Mouse (Mus musculus) intestine, postnatal 0 days (tissue): Measurements from ENCODE around the gene Gatad1. TPM values are rescaled to one million over a fixed set of nuclear protein-coding genes. Genes with fewer than 3 reads are reported as not detected.

Source experiments
- ATAC-seq: fragments of 200-750 bp; cut with Nextera tagmentation; 2 replicates; pipeline ENCODE4 v1.8.0; 2017; ENCODE audit warnings: mild to moderate bottlenecking, moderate TSS enrichment, moderate library complexity
- H3K27ac ChIP-seq: fragments of 300-500 bp; sonication (generic); 2 replicates; pipeline ENCODE4 v1.5.1; 2014; ENCODE audit warnings: mild to moderate bottlenecking, low read depth, low read length, moderate library complexity
- H3K27me3 ChIP-seq: fragments of 300-500 bp; sonication (generic); replicated peaks from 2 replicates; pipeline ENCODE4 v1.6.1; 2014; ENCODE audit warnings: low read length, mixed read lengths; ENCODE audit not compliant: control insufficient read depth, insufficient read depth
- H3K36me3 ChIP-seq: fragments of 300-500 bp; sonication (generic); 2 replicates; pipeline ENCODE4 v1.6.1; 2014; ENCODE audit warnings: mild to moderate bottlenecking, moderate library complexity; ENCODE audit not compliant: control insufficient read depth, insufficient read depth
- H3K4me1 ChIP-seq: fragments of 300-500 bp; sonication (generic); replicated peaks from 2 replicates; pipeline ENCODE4 v1.6.1; 2014; ENCODE audit warnings: antibody characterized with exemption, low read length, mixed read lengths; ENCODE audit not compliant: control insufficient read depth, insufficient read depth
- H3K4me2 ChIP-seq: fragments of 300-500 bp; sonication (generic); replicated peaks from 2 replicates; pipeline ENCODE4 v1.6.1; 2014; ENCODE audit warnings: low read depth, mild to moderate bottlenecking, moderate library complexity
- H3K4me3 ChIP-seq: fragments of 300-500 bp; sonication (generic); 2 replicates; pipeline ENCODE4 v1.5.1; 2014; ENCODE audit warnings: low read depth, low read length
- H3K9ac ChIP-seq: fragments of 300-500 bp; sonication (generic); 2 replicates; pipeline ENCODE4 v1.6.1; 2014; ENCODE audit warnings: mild to moderate bottlenecking, low read depth, low read length
- H3K9me3 ChIP-seq: fragments of 300-500 bp; sonication (generic); 2 replicates; pipeline ENCODE4 v1.6.1; 2016; ENCODE audit warnings: mixed run types; ENCODE audit not compliant: control insufficient read depth
- CTCF ChIP-seq: sonication (generic); IDR thresholded peaks from 2 replicates; pipeline ENCODE4 v1.5.1; 2016; ENCODE audit warnings: low read depth, mild to moderate bottlenecking, control low read depth, antibody characterized with exemption, moderate library complexity
- WGBS: fragments of 180-500 bp; shearing (Covaris S2); extraction: QIAGEN DNeasy Blood & Tissue Kit; methylation state at CpG from one replicate; pipeline ENCODE4 v1.1.7; 2014; 5-methylcytosine and 5-hydroxymethylcytosine counted together
- polyA plus RNA-seq: library from polyadenylated mRNA; unstranded; fragments of >200 nt; fragmentation: Nextera tagmentation; extraction: Ambion mirVana; gene quantifications from 2 replicates; pipeline ENCODE4 v1.2.1, GENCODE M21; 2015

Gatad1 gene
- 41.2 and 41.8 TPM in 2 replicates for polyA plus RNA-seq

- Histone ChIP-seq H3K4me3 (no peak within 1 kb of the TSS), H3K27me3 (no peaks in the 10 kb centered on the region), H3K27ac (no peak within 1 kb of the TSS), H3K4me2 (no peak within 1 kb of the TSS), H3K4me1 (no peaks in the 10 kb centered on the region), H3K9me3 (peaks cover 3% of the 10 kb centered on the region; the same call in 1 of the 2 replicates), H3K36me3 (no peaks in the 10 kb centered on the region), H3K9ac (no peak within 1 kb of the TSS)
- no peak for ATAC-seq
- 71% methylated on average over 5 of the region's 5 CpGs for WGBS
- TF ChIP-seq CTCF = no peak
Measured at GRCm38 (mm10) chr5:3657085-3657484, at the start of gene Gatad1. TSS of gene Gatad1 (minus strand) at chr5:3657185.

GRCm38 (mm10) chr5:3702180-3702579, 45.2 kb upstream of the Gatad1 start:
- Histone ChIP-seq H3K27ac (no peak overlapping the region), H3K36me3 (peaks cover 19% of the 10 kb centered on the region), H3K4me1 (no peaks in the 10 kb centered on the region), H3K4me3 (no peak overlapping the region), H3K9ac (no peak overlapping the region), H3K9me3 (no peaks in the 10 kb centered on the region), H3K27me3 (no peaks in the 10 kb centered on the region), H3K4me2 (no peak overlapping the region)
- no peak for ATAC-seq
- WGBS = 90% methylated on average over 4 of the region's 4 CpGs
- TF ChIP-seq CTCF = no peak

- no peak for ATAC-seq
- no peaks in the 10 kb centered on the region for H3K4me1 ChIP-seq
- H3K4me3 ChIP-seq = no peak overlapping the region
- 50% methylated on average over 5 of the region's 5 CpGs for WGBS
- H3K36me3 ChIP-seq = peaks cover 27% of the 10 kb centered on the region
- no peak overlapping the region for H3K9ac ChIP-seq
- no peak overlapping the region for H3K4me2 ChIP-seq
- no peaks in the 10 kb centered on the region for H3K9me3 ChIP-seq
- H3K27ac ChIP-seq = no peak overlapping the region
- TF ChIP-seq CTCF = no peak
- no peaks in the 10 kb centered on the region for H3K27me3 ChIP-seq
Measured at GRCm38 (mm10) chr5:3700025-3700424, 43.0 kb upstream of the Gatad1 start.

GRCm38 (mm10) chr5:3696031-3696430, 39.0 kb upstream of the Gatad1 start:
- WGBS = 83% methylated on average over 3 of the region's 3 CpGs
- H3K9me3 ChIP-seq = no peaks in the 10 kb centered on the region

GRCm38 (mm10) chr5:3695191-3695590, 38.2 kb upstream of the Gatad1 start:
- TF ChIP-seq CTCF = no peak
- H3K9me3 ChIP-seq = no peaks in the 10 kb centered on the region
- H3K4me2 ChIP-seq = no peak overlapping the region
- ATAC-seq = no peak
- H3K4me3 ChIP-seq = no peak overlapping the region
- no peak overlapping the region for H3K9ac ChIP-seq
- 86% methylated on average over 4 of the region's 4 CpGs for WGBS
- H3K36me3 ChIP-seq = peaks cover 55% of the 10 kb centered on the region
- H3K27ac ChIP-seq = no peak overlapping the region
- H3K27me3 ChIP-seq = no peaks in the 10 kb centered on the region
- H3K4me1 ChIP-seq = no peaks in the 10 kb centered on the region

More at GRCm38 (mm10) chr5:3696031-3696430, 39.0 kb upstream of the Gatad1 start:
- TF ChIP-seq CTCF = no peak
- no peak overlapping the region for H3K4me2 ChIP-seq
- no peaks in the 10 kb centered on the region for H3K27me3 ChIP-seq
- H3K4me1 ChIP-seq = no peaks in the 10 kb centered on the region
- peaks cover 55% of the 10 kb centered on the region for H3K36me3 ChIP-seq
- no peak for ATAC-seq
- no peak overlapping the region for H3K27ac ChIP-seq
- no peak overlapping the region for H3K4me3 ChIP-seq
- H3K9ac ChIP-seq = no peak overlapping the region

- 96% methylated on average over 9 of the region's 9 CpGs for WGBS
- ATAC-seq = no peak
- no peak overlapping the region for H3K9ac ChIP-seq
Measured at GRCm38 (mm10) chr5:3692956-3693355, 36.0 kb upstream of the Gatad1 start.

GRCm38 (mm10) chr5:3691283-3691682, 34.3 kb upstream of the Gatad1 start:
- Histone ChIP-seq H3K4me1 (no peaks in the 10 kb centered on the region), H3K4me2 (no peak overlapping the region), H3K4me3 (no peak overlapping the region), H3K27me3 (no peaks in the 10 kb centered on the region), H3K9ac (no peak overlapping the region), H3K9me3 (no peaks in the 10 kb centered on the region), H3K36me3 (peaks cover 47% of the 10 kb centered on the region), H3K27ac (no peak overlapping the region)
- TF ChIP-seq CTCF = no peak
- no peak for ATAC-seq
- WGBS = 79% methylated on average over 3 of the region's 3 CpGs

More at GRCm38 (mm10) chr5:3692956-3693355, 36.0 kb upstream of the Gatad1 start:
- Histone ChIP-seq H3K36me3 (peaks cover 54% of the 10 kb centered on the region), H3K4me3 (no peak overlapping the region), H3K27ac (no peak overlapping the region), H3K27me3 (no peaks in the 10 kb centered on the region), H3K4me2 (no peak overlapping the region), H3K4me1 (no peaks in the 10 kb centered on the region), H3K9me3 (no peaks in the 10 kb centered on the region)
- no peak for TF ChIP-seq CTCF
